Mouse (Mus musculus): ENCODE data around the gene Znhit2. TPM values are rescaled to one million over a fixed set of nuclear protein-coding genes. Genes with fewer than 3 reads are reported as not detected.
A peak's percentile ranks its signal among the peaks of the same experiment; 100 is the strongest.

Znhit2 gene
- polyA plus RNA-seq (2014; fragmentation: Nextera tagmentation; extraction: Ambion mirVana): 39.5 and 40.0 TPM in 2 replicates

- ATAC-seq (ENCODE audit: low FRiP score): peak; percentile 67
Measured at GRCm38 (mm10) chr19:6061021-6061533, at the start of gene Znhit2. Gene Znhit2, plus strand, starts transcription at chr19:6061192.

GRCm38 (mm10) chr19:6013691-6014090 lies 47.3 kb upstream of the Znhit2 start:
- Histone ChIP-seq H3K36me3 (ENCODE audit: control insufficient read depth, insufficient read depth, low read length) (no peaks in the 10 kb centered on the region), H3K4me3 (ENCODE audit: low read depth, low read length) (no peak overlapping the region), H3K9me3 (ENCODE audit: control insufficient read depth, low read length) (no peaks in the 10 kb centered on the region), H3K4me1 (ENCODE audit: control insufficient read depth, insufficient read depth, low read length) (peaks cover 3% of the 10 kb centered on the region), H3K4me2 (no peak overlapping the region), H3K27ac (ENCODE audit: low read depth, low read length) (no peak overlapping the region), H3K9ac (ENCODE audit: low read length) (no peak overlapping the region), H3K27me3 (ENCODE audit: control insufficient read depth, insufficient read depth, low read length) (peaks cover 20% of the 10 kb centered on the region)
- WGBS: 90% methylated on average over 10 of the region's 10 CpGs
- ATAC-seq (ENCODE audit: low FRiP score) (no peak), DNase-seq (ENCODE audit: low spot score, missing footprints) (no peak)

More at GRCm38 (mm10) chr19:6061021-6061533, at the start of gene Znhit2:
- H3K9ac ChIP-seq (ENCODE audit: low read length): peak within 1 kb of the TSS; percentile 95
- peak within 1 kb of the TSS; percentile 92 for H3K27ac ChIP-seq (ENCODE audit: low read depth, low read length)
- under 1% methylated on average over 58 of the region's 58 CpGs for WGBS
- peaks cover 2% of the 10 kb centered on the region; the same call in 1 of the 2 replicates for H3K36me3 ChIP-seq (ENCODE audit: control insufficient read depth, insufficient read depth, low read length)
- DNase-seq (ENCODE audit: low spot score, missing footprints): peak; percentile 98
- H3K9me3 ChIP-seq (ENCODE audit: control insufficient read depth, low read length): no peaks in the 10 kb centered on the region
- peak within 1 kb of the TSS; percentile 86 for H3K4me3 ChIP-seq (ENCODE audit: low read depth, low read length)
- peaks cover 30% of the 10 kb centered on the region for H3K4me1 ChIP-seq (ENCODE audit: control insufficient read depth, insufficient read depth, low read length)
- no peaks in the 10 kb centered on the region for H3K27me3 ChIP-seq (ENCODE audit: control insufficient read depth, insufficient read depth, low read length)
- peak within 1 kb of the TSS; percentile 93 for H3K4me2 ChIP-seq

GRCm38 (mm10) chr19:6014991-6015510 lies 45.9 kb upstream of the Znhit2 start:
- Histone ChIP-seq H3K4me1 (ENCODE audit: control insufficient read depth, insufficient read depth, low read length) (peaks cover 3% of the 10 kb centered on the region), H3K9me3 (ENCODE audit: control insufficient read depth, low read length) (no peaks in the 10 kb centered on the region), H3K27ac (ENCODE audit: low read depth, low read length) (no peak overlapping the region), H3K4me3 (ENCODE audit: low read depth, low read length) (peak overlapping the region; percentile 46), H3K36me3 (ENCODE audit: control insufficient read depth, insufficient read depth, low read length) (no peaks in the 10 kb centered on the region), H3K27me3 (ENCODE audit: control insufficient read depth, insufficient read depth, low read length) (peaks cover 20% of the 10 kb centered on the region), H3K9ac (ENCODE audit: low read length) (peak overlapping the region; percentile 60), H3K4me2 (peak overlapping the region; percentile 85)
- WGBS: under 1% methylated on average over 17 of the region's 18 CpGs
- ATAC-seq (ENCODE audit: low FRiP score): peak; percentile 56
- DNase-seq (ENCODE audit: low spot score, missing footprints): peak; percentile 95

GRCm38 (mm10) chr19:6015511-6016315 lies 45.3 kb upstream of the Znhit2 start, which contains the start of gene Capn1:
Gene Capn1, minus strand, starts transcription at chr19:6015897.
- Histone ChIP-seq H3K36me3 (ENCODE audit: control insufficient read depth, insufficient read depth, low read length) (no peaks in the 10 kb centered on the region), H3K27ac (ENCODE audit: low read depth, low read length) (0 out of 2 replicates have a peak within 1 kb of the TSS, but pooled peaks have one; percentile 10), H3K9ac (ENCODE audit: low read length) (peak within 1 kb of the TSS; percentile 60), H3K4me3 (ENCODE audit: low read depth, low read length) (peak within 1 kb of the TSS; percentile 46), H3K4me1 (ENCODE audit: control insufficient read depth, insufficient read depth, low read length) (peaks cover 3% of the 10 kb centered on the region), H3K27me3 (ENCODE audit: control insufficient read depth, insufficient read depth, low read length) (peaks cover 20% of the 10 kb centered on the region), H3K4me2 (peak within 1 kb of the TSS; percentile 85), H3K9me3 (ENCODE audit: control insufficient read depth, low read length) (no peaks in the 10 kb centered on the region)
- ATAC-seq (ENCODE audit: low FRiP score): peak; percentile 82
- peak; percentile 96 for DNase-seq (ENCODE audit: low spot score, missing footprints)
- WGBS: 2% methylated on average over 40 of the region's 40 CpGs

- H3K27ac ChIP-seq (ENCODE audit: low read depth, low read length): no peak overlapping the region
- no peak overlapping the region for H3K4me2 ChIP-seq
- H3K27me3 ChIP-seq (ENCODE audit: control insufficient read depth, insufficient read depth, low read length): peaks cover 20% of the 10 kb centered on the region
- H3K4me3 ChIP-seq (ENCODE audit: low read depth, low read length): no peak overlapping the region
- no peaks in the 10 kb centered on the region for H3K9me3 ChIP-seq (ENCODE audit: control insufficient read depth, low read length)
- H3K4me1 ChIP-seq (ENCODE audit: control insufficient read depth, insufficient read depth, low read length): peaks cover 3% of the 10 kb centered on the region
- DNase-seq (ENCODE audit: low spot score, missing footprints) (no peak), ATAC-seq (ENCODE audit: low FRiP score) (no peak)
- no peak overlapping the region for H3K9ac ChIP-seq (ENCODE audit: low read length)
- no peaks in the 10 kb centered on the region for H3K36me3 ChIP-seq (ENCODE audit: control insufficient read depth, insufficient read depth, low read length)
- 42% methylated on average over 7 of the region's 7 CpGs for WGBS
Measured at GRCm38 (mm10) chr19:6016532-6016931, 44.5 kb upstream of the Znhit2 start.

- H3K9me3 ChIP-seq (ENCODE audit: control insufficient read depth, low read length): no peaks in the 10 kb centered on the region
- H3K4me1 ChIP-seq (ENCODE audit: control insufficient read depth, insufficient read depth, low read length): peaks cover 3% of the 10 kb centered on the region
- 28% methylated on average over 15 of the region's 15 CpGs for WGBS
- no peak overlapping the region for H3K4me3 ChIP-seq (ENCODE audit: low read depth, low read length)
- H3K27me3 ChIP-seq (ENCODE audit: control insufficient read depth, insufficient read depth, low read length): peaks cover 20% of the 10 kb centered on the region
- no peaks in the 10 kb centered on the region for H3K36me3 ChIP-seq (ENCODE audit: control insufficient read depth, insufficient read depth, low read length)
- ATAC-seq (ENCODE audit: low FRiP score) (no peak), DNase-seq (ENCODE audit: low spot score, missing footprints) (peak; percentile 98)
- H3K27ac ChIP-seq (ENCODE audit: low read depth, low read length): no peak overlapping the region
- no peak overlapping the region for H3K4me2 ChIP-seq
- no peak overlapping the region for H3K9ac ChIP-seq (ENCODE audit: low read length)
Measured at GRCm38 (mm10) chr19:6018142-6019089, 42.6 kb upstream of the Znhit2 start.

- WGBS: 60% methylated on average over 3 of the region's 3 CpGs
- ATAC-seq (ENCODE audit: low FRiP score): no peak
Measured at GRCm38 (mm10) chr19:6020276-6020675, 40.7 kb upstream of the Znhit2 start.

GRCm38 (mm10) chr19:6023059-6023458 lies 37.9 kb upstream of the Znhit2 start:
- Histone ChIP-seq H3K27me3 (ENCODE audit: control insufficient read depth, insufficient read depth, low read length) (no peaks in the 10 kb centered on the region), H3K4me1 (ENCODE audit: control insufficient read depth, insufficient read depth, low read length) (no peaks in the 10 kb centered on the region), H3K36me3 (ENCODE audit: control insufficient read depth, insufficient read depth, low read length) (no peaks in the 10 kb centered on the region), H3K9ac (ENCODE audit: low read length) (no peak overlapping the region), H3K4me2 (no peak overlapping the region), H3K9me3 (ENCODE audit: control insufficient read depth, low read length) (no peaks in the 10 kb centered on the region), H3K4me3 (ENCODE audit: low read depth, low read length) (no peak overlapping the region), H3K27ac (ENCODE audit: low read depth, low read length) (no peak overlapping the region)
- DNase-seq (ENCODE audit: low spot score, missing footprints) (no peak), ATAC-seq (ENCODE audit: low FRiP score) (no peak)
- 64% methylated on average over 8 of the region's 8 CpGs for WGBS

More at GRCm38 (mm10) chr19:6020276-6020675, 40.7 kb upstream of the Znhit2 start:
- peaks cover 12% of the 10 kb centered on the region for H3K27me3 ChIP-seq (ENCODE audit: control insufficient read depth, insufficient read depth, low read length)
- H3K9me3 ChIP-seq (ENCODE audit: control insufficient read depth, low read length): no peaks in the 10 kb centered on the region
- H3K4me1 ChIP-seq (ENCODE audit: control insufficient read depth, insufficient read depth, low read length): peaks cover 3% of the 10 kb centered on the region
- no peak overlapping the region for H3K4me2 ChIP-seq
- DNase-seq (ENCODE audit: low spot score, missing footprints): no peak
- no peak overlapping the region for H3K9ac ChIP-seq (ENCODE audit: low read length)
- H3K36me3 ChIP-seq (ENCODE audit: control insufficient read depth, insufficient read depth, low read length): no peaks in the 10 kb centered on the region
- H3K27ac ChIP-seq (ENCODE audit: low read depth, low read length): no peak overlapping the region
- H3K4me3 ChIP-seq (ENCODE audit: low read depth, low read length): no peak overlapping the region

Measured in midbrain, embryonic 11.5 days (tissue).